Mouse (Mus musculus) c-Kit-positive CD71-negative TER-119-negative erythroid progenitor cells, embryonic 14.5 days (primary cell): ENCODE measurements around the gene Adcy1.
"Not testable (repeated sequence)": the region's sequence is repeated elsewhere in the genome, so short reads cannot be mapped to it uniquely, and the experiment has no call there.

Experiments
- DNase-seq: peaks from one replicate; pipeline ENCODE4 v3.0.0-alpha.2; 2013; ENCODE audit warnings: low read depth

Adcy1 gene

GRCm38 (mm10) chr11:7221826-7222225 is 158.5 kb downstream of the Adcy1 start:
- not testable (repeated sequence) for DNase-seq

DNA sequence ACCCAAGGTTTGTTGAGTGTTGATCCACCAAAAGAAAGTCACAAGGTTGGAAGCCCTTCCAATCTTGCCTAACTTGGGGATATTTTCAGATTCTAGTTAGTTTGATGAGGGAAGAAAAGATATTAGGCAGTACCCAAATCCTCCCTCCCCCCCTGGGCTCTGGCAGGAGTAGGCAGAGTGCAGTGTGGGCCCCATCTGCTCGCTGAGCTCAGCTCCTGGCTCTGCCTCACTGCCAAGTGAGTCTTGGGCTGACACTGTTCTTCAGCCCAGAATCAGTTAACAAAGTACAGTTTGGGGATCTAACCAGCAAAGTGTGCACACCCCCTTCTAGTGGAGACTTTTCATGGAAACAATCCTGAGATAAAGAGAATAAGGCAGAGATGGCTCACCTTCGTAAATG is 162.9 kb downstream of the Adcy1 start:
- DNase-seq = no peak

DNA sequence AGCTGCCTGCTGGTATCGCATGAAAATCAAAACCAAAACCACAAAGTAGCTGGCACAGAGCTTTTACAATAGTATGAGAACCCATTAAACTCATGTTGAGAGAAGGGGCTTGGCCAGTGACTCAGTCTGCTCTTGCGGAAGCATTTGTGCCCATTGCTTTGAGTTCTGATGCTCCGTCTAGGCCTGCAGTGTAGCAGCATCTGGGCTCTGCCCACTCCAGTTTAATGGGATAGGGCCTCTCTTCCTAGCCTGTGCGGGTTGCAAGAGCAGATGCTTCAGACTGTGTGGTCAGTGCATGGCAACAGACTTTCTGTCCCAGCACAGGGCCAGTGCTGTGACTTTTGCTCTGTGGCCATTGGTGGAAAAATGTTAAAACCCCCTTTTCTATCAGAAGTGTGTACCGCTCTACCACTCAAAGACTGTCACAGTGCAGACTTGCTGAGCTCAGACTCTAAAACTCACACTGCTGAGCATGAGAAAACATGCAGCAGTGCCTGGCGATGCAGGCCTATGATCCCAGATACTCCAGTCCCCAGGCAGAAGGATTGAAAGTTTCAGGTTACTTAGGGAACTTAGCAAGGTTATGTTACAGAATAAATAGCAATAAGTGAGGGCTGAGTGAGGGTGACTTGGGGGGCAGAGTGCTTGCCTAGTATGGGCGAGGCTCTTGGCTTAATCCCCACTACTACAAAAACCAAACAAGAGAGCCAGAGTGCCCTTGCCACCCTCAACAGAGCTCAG is 163.7 kb downstream of the Adcy1 start:
- DNase-seq = no peak

- DNase-seq = no peak
Observed at GRCm38 (mm10) chr11:7228107-7228506, 164.8 kb downstream of the Adcy1 start.
